Mouse (Mus musculus): Measurements from ENCODE around the gene Babam2.
"Not testable (repeated sequence)": the region's sequence is repeated elsewhere in the genome, so short reads cannot be mapped to it uniquely, and the experiment has no call there.

- TF ChIP-seq CTCF, EP300 (IDR thresholded peaks at IDR 0.05; ENCODE audit: low read depth): not testable (repeated sequence)
Measured at GRCm38 (mm10) chr5:31804211-31804610, 106.7 kb downstream of the Babam2 start.

All from liver, postnatal 0 days (tissue).